Mouse (Mus musculus): ENCODE results near the gene Ddx60. TPM values are rescaled to one million over a fixed set of nuclear protein-coding genes. Genes with fewer than 3 reads are reported as not detected.

Ddx60 gene
- 0.51 and 0.60 TPM in 2 replicates for polyA plus RNA-seq (2012; rRNA removed)

DNA sequence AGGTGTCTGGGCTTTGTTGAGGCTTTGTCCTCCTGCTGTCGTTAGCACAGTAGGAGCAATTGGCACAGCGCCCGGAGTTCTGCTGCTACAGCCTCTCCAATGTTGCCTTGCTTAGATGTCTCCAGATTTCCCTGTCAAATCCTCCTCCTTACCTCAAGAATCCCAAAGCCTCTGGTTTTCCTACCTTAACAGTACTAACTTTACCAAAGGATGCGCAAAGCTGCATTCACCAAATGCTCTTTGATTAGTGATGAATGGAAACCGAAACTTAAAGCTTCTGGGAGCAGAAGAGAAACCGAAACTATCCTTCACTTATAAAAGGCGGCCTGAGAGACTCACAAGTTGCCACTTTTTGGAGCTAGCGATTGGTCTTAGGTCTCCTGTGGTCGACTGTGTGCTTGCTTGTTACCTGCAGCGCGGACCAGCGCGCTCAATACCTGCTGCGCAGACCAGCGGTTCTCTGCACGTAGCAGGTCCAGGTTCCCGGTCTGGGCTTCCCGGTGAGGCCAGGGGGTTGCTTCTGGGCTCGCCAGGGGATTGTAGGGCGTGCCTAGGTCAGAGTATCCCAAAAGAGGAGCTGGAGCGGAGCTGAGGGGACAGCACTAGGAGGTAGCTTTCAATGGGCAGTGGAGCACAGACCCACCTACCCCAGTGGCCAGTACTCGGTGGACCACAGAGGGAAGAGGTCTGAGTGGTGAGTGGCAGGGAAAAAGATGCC lies at the start of gene Ddx60:
Gene Ddx60 (plus strand): TSS at position 311 of the 718 bp plus-strand sequence.

DNA sequence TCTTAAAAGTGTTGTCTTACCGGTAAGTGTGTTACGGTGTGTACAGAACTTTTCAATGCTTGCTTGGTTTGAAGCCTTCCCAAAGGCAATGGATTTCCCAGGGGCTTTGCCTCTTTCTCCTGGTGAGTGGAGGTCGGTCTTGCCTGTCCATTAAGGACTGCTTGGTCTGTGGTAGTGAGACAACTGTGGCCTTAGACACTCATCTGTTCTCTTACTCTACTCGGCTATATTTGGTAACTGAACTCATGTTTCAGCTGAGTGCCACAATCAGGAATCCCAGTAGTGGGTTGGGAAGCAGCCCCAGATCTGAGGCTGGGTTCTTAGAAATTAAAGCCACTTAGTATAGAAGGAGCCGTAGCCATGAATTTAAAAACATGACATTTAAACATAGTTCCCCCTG lies 25.4 kb upstream of the Ddx60 start, which contains the start of gene Palld:
Gene Palld (minus strand): TSS at position 170 of the 400 bp plus-strand sequence.

Other genes with a start within 250 kb of the Ddx60 start
- gene Palld, start 25.4 kb upstream of the Ddx60 start, polyA plus RNA-seq (2012; rRNA removed), result 61.0 and 92.0 TPM in 2 replicates
- not detected in 2 replicates for gene Anxa10, start 195.1 kb downstream of the Ddx60 start, polyA plus RNA-seq (2012; rRNA removed)

All from ovary, adult 2 months (tissue).